Comparison of ENCODE assay signal across 23 mouse cellular contexts in the genomic region with DNA sequence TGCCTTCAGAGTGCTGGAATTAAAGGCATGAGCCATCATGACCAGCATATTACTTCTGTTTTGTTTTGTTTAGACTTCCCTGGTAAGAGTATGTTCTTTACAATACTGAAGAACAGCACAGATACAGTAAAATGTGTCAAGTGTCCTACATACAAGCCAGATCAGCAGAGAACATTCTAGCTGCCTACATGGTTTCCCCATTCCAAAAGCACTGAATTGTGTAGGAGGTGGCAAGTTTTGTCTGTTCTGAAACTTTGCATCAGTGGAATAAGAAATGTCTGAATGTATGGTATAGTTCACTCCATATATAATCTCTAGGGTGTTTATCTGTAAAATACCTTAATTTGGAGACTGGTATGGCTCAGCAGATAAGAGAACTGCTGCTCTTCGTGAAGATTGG. TPM values are rescaled to one million over a fixed set of nuclear protein-coding genes. Genes with fewer than 3 reads are reported as not detected.
"Had no signal": no experiment of that assay in that cellular context is flagged by ENCODE, and none has a peak within 500 bp of the region (broad histone marks: within the 10 kb centered on the region; RNA-seq: fewer than 3 reads in every experiment).

No protein-coding gene starts in this region.

- H3K36me3 ChIP-seq: kidney, embryonic 15.5 days; limb, embryonic 12.5 days; limb, embryonic 15.5 days had no signal

- H3K4me2 ChIP-seq: kidney, embryonic 15.5 days; limb, embryonic 12.5 days; limb, embryonic 15.5 days; liver, embryonic 11.5 days; lung, embryonic 14.5 days; midbrain, embryonic 11.5 days had no signal

- H3K9ac ChIP-seq: kidney, embryonic 15.5 days; limb, embryonic 12.5 days; limb, embryonic 15.5 days; liver, embryonic 14.5 days; liver, postnatal 0 days; lung, embryonic 14.5 days had no signal

- H3K9me3 ChIP-seq: kidney, embryonic 15.5 days; limb, embryonic 12.5 days; limb, embryonic 15.5 days; megakaryocyte, embryonic 14.5 days had no signal

- H3K27ac ChIP-seq: kidney, embryonic 15.5 days; limb, embryonic 12.5 days; limb, embryonic 15.5 days; liver, embryonic 14.5 days; macrophage had no signal

- ATAC-seq: intestine, postnatal 0 days; liver, postnatal 0 days; lung, postnatal 0 days had no signal

- DNase-seq: kidney, adult 2 months; kidney, postnatal 10 days; kidney, postnatal 36 days; layer of hippocampus, adult 9-11 months; liver, postnatal 0 days; lung, embryonic 14.5 days; midbrain, embryonic 14.5 days; thymus, adult 2 months; thymus, postnatal 14 days; thymus, postnatal 4 days had no signal

- H3K4me3 ChIP-seq: kidney, embryonic 15.5 days; limb, embryonic 12.5 days; limb, embryonic 15.5 days; megakaryocyte, embryonic 14.5 days had no signal

RNA-seq across cellular contexts. Expression of gene Alox12b, which starts 1.4 kb away (rescaled TPM):
- polyA plus RNA-seq: liver, embryonic 11.5 days; liver, embryonic 14.5 days; liver, postnatal 0 days; lung, embryonic 14.5 days; lung, postnatal 0 days; macrophage; midbrain, embryonic 11.5 days; neural tube, embryonic 11.5 days; small intestine, adult 2 months; spleen, adult 2 months had no signal

RNA-seq across cellular contexts. Expression of gene Aloxe3, which starts 29.7 kb away (rescaled TPM):
- polyA plus RNA-seq: liver, embryonic 11.5 days; macrophage had no signal

RNA-seq across cellular contexts. Expression of gene 9130213A22Rik, which starts 33.0 kb away (rescaled TPM):
- polyA plus RNA-seq: neural tube, embryonic 11.5 days had no signal

RNA-seq across cellular contexts. Expression of gene Hes7, which starts 35.1 kb away (rescaled TPM):
- polyA plus RNA-seq: macrophage had no signal

RNA-seq across cellular contexts. Expression of gene Alox8, which starts 42.3 kb away (rescaled TPM):
- polyA plus RNA-seq: intestine, postnatal 0 days; limb, embryonic 12.5 days; lung, embryonic 14.5 days; macrophage; midbrain, embryonic 11.5 days; neural tube, embryonic 11.5 days; small intestine, adult 2 months had no signal
